In the genomic region with DNA sequence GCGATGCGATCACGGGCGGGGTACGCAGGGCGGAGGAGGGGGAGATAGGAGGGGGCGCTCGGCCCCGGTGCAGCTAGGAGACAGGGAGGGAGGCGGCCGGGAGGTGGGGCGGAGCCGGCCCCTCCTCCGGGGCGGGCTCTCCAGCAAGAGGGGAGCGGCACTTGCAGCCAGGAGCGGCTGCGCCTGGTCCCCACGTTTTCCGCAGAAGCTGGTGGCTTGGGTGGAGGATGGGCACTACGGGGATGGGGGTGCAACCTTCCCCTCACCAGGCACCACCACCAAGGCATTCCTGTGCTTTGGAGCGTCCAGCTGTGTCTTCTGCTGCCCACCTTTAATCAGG, we compare ENCODE assay signal across 9 mouse cellular contexts. TPM values are rescaled to one million over a fixed set of nuclear protein-coding genes. Genes with fewer than 3 reads are reported as not detected.
DNase-seq lines count a peak whose midpoint lies in the region; ATAC-seq and TF ChIP-seq lines count a peak whose summit lies in the region.
"Had no signal": no experiment of that assay in that cellular context is flagged by ENCODE, and none has a peak within 500 bp of the region (broad histone marks: within the 10 kb centered on the region; RNA-seq: fewer than 3 reads in every experiment).

A gene (minus strand): TSS at position 84 of the 340 bp plus-strand sequence.

- H3K27ac ChIP-seq in heart, embryonic 14.5 days (replicated peaks in 1 of 2; ENCODE audit: control insufficient read depth in 1 of 2, insufficient read depth in 1 of 2, low read depth in 2 of 2, low read length in 2 of 2) = no peak within 1 kb of the TSS
- peak within 1 kb of the TSS; percentile 80 for H3K27ac ChIP-seq in embryonic facial prominence, embryonic 10.5 days (replicated peaks)
- peak within 1 kb of the TSS; percentile 90 for H3K27ac ChIP-seq in hindbrain, postnatal 0 days
- no peak within 1 kb of the TSS for H3K27ac ChIP-seq in limb, embryonic 14.5 days (replicated peaks; ENCODE audit: low read depth, low read length)
- H3K27ac ChIP-seq in neural tube, embryonic 15.5 days (replicated peaks) = peak within 1 kb of the TSS; percentile 87
- H3K27ac ChIP-seq: macrophage had no signal

- no peaks in the 10 kb centered on the region for H3K36me3 ChIP-seq in heart, embryonic 14.5 days (ENCODE audit: control insufficient read depth, insufficient read depth, low read length)
- H3K36me3 ChIP-seq in embryonic facial prominence, embryonic 10.5 days (replicated peaks) = no peaks in the 10 kb centered on the region
- no peaks in the 10 kb centered on the region for H3K36me3 ChIP-seq in hindbrain, postnatal 0 days (ENCODE audit: insufficient read depth, low read length)
- no peaks in the 10 kb centered on the region for H3K36me3 ChIP-seq in limb, embryonic 14.5 days (ENCODE audit: control insufficient read depth, insufficient read depth, low read length)
- H3K36me3 ChIP-seq in neural tube, embryonic 15.5 days = no peaks in the 10 kb centered on the region

- DNase-seq in heart, adult 9 months (ENCODE audit: low spot score in 2 of 2) = no peak
- DNase-seq in adrenal gland, postnatal 10 days = peak; percentile 46
- DNase-seq in embryonic facial prominence, embryonic 10.5 days (ENCODE audit: low spot score) = peak; percentile 74
- peak; percentile 84 for DNase-seq in hindbrain, postnatal 0 days (ENCODE audit: low spot score)
- peak; percentile 38 for DNase-seq in limb, embryonic 14.5 days (ENCODE audit: low spot score)

- H3K4me3 ChIP-seq in heart, embryonic 14.5 days (ENCODE audit: control insufficient read depth in 1 of 2, insufficient read depth in 1 of 2, low read depth in 1 of 2, low read length in 2 of 2) = peak within 1 kb of the TSS; percentile 48 to 65
- peak within 1 kb of the TSS; percentile 83 for H3K4me3 ChIP-seq in embryonic facial prominence, embryonic 10.5 days
- peak within 1 kb of the TSS; percentile 91 for H3K4me3 ChIP-seq in hindbrain, postnatal 0 days (ENCODE audit: low read length)
- peak within 1 kb of the TSS; percentile 67 for H3K4me3 ChIP-seq in limb, embryonic 14.5 days (replicated peaks; ENCODE audit: low read length)
- H3K4me3 ChIP-seq in neural tube, embryonic 15.5 days (replicated peaks) = peak within 1 kb of the TSS; percentile 82

- ATAC-seq in heart, embryonic 14.5 days (ENCODE audit: insufficient number of reproducible peaks, insufficient read depth, low FRiP score, low read depth) = no peak
- peak; percentile 86 for ATAC-seq in hindbrain, postnatal 0 days
- peak; percentile 83 for ATAC-seq in limb, embryonic 14.5 days (ENCODE audit: low FRiP score, low read depth)
- ATAC-seq in neural tube, embryonic 15.5 days (ENCODE audit: low FRiP score) = peak; percentile 92
- ATAC-seq in inflammation-experienced regulatory T-cells, adult 6 months = no peak

- no peak for TF ChIP-seq CTCF in hindbrain, postnatal 0 days (IDR thresholded peaks at IDR 0.05; ENCODE audit: low read depth)

- H3K9me3 ChIP-seq in heart, embryonic 14.5 days (ENCODE audit: control insufficient read depth, low read length) = no peaks in the 10 kb centered on the region
- no peaks in the 10 kb centered on the region for H3K9me3 ChIP-seq in embryonic facial prominence, embryonic 10.5 days
- H3K9me3 ChIP-seq in hindbrain, postnatal 0 days (ENCODE audit: low read length) = no peaks in the 10 kb centered on the region
- H3K9me3 ChIP-seq in limb, embryonic 14.5 days (ENCODE audit: control insufficient read depth, low read length) = no peaks in the 10 kb centered on the region
- H3K9me3 ChIP-seq in neural tube, embryonic 15.5 days (replicated peaks) = no peaks in the 10 kb centered on the region

- H3K4me1 ChIP-seq in heart, embryonic 14.5 days (ENCODE audit: control insufficient read depth in 2 of 2, insufficient read depth in 2 of 2, low read length in 2 of 2) = peaks cover 0 to 9% of the 10 kb centered on the region in 2 experiments; a peak in 2 of 4 replicates
- H3K4me1 ChIP-seq in embryonic facial prominence, embryonic 10.5 days = peaks cover 21% of the 10 kb centered on the region
- peaks cover 4% of the 10 kb centered on the region; the same call in 1 of the 2 replicates for H3K4me1 ChIP-seq in hindbrain, postnatal 0 days (ENCODE audit: insufficient read depth, low read length)
- H3K4me1 ChIP-seq in limb, embryonic 14.5 days (ENCODE audit: control insufficient read depth, insufficient read depth, low read length) = peaks cover 6% of the 10 kb centered on the region; the same call in 1 of the 2 replicates
- peaks cover 24% of the 10 kb centered on the region for H3K4me1 ChIP-seq in neural tube, embryonic 15.5 days

- H3K4me2 ChIP-seq in heart, embryonic 14.5 days (ENCODE audit: low read length) = peak within 1 kb of the TSS; percentile 96
- peak within 1 kb of the TSS; percentile 81 for H3K4me2 ChIP-seq in hindbrain, postnatal 0 days (ENCODE audit: low read depth, low read length)
- H3K4me2 ChIP-seq in limb, embryonic 14.5 days (replicated peaks; ENCODE audit: low read depth, low read length, severe bottlenecking) = peak within 1 kb of the TSS; percentile 94
- peak within 1 kb of the TSS; percentile 71 for H3K4me2 ChIP-seq in neural tube, embryonic 15.5 days

- H3K9ac ChIP-seq in heart, embryonic 14.5 days (ENCODE audit: low read length) = peak within 1 kb of the TSS; percentile 62
- H3K9ac ChIP-seq in hindbrain, postnatal 0 days (replicated peaks; ENCODE audit: low read length) = peak within 1 kb of the TSS; percentile 96
- H3K9ac ChIP-seq in limb, embryonic 14.5 days (ENCODE audit: low read depth, low read length, severe bottlenecking) = peak within 1 kb of the TSS; percentile 71
- H3K9ac ChIP-seq in neural tube, embryonic 15.5 days (replicated peaks) = peak within 1 kb of the TSS; percentile 86

- no peak for TF ChIP-seq POLR2A in limb, embryonic 14.5 days (IDR thresholded peaks at IDR 0.05; ENCODE audit: borderline replicate concordance, extremely low read depth, insufficient read depth, insufficient read length)

- under 1% methylated on average over 22 of the region's 22 CpGs for WGBS in heart, embryonic 14.5 days
- WGBS in embryonic facial prominence, embryonic 10.5 days = 0% methylated on average over 22 of the region's 22 CpGs
- 0% methylated on average over 15 of the region's 22 CpGs for WGBS in hindbrain, postnatal 0 days
- WGBS in limb, embryonic 14.5 days = 3% methylated on average over 7 of the region's 22 CpGs
- 2% methylated on average over 18 of the region's 22 CpGs for WGBS in neural tube, embryonic 15.5 days

- H3K27me3 ChIP-seq in heart, embryonic 14.5 days (ENCODE audit: control insufficient read depth, insufficient read depth, low read length) = peaks cover 66% of the 10 kb centered on the region
- H3K27me3 ChIP-seq in embryonic facial prominence, embryonic 10.5 days (replicated peaks; ENCODE audit: low read depth, poor library complexity, severe bottlenecking) = peaks cover 62% of the 10 kb centered on the region
- H3K27me3 ChIP-seq in hindbrain, postnatal 0 days (ENCODE audit: insufficient read depth, low read length) = no peaks in the 10 kb centered on the region
- peaks cover 10% of the 10 kb centered on the region; the same call in 1 of the 2 replicates for H3K27me3 ChIP-seq in limb, embryonic 14.5 days (ENCODE audit: control insufficient read depth, insufficient read depth, low read length)
- peaks cover 8% of the 10 kb centered on the region; the same call in 1 of the 2 replicates for H3K27me3 ChIP-seq in neural tube, embryonic 15.5 days (replicated peaks)

RNA-seq across cellular contexts. Expression of the gene that starts here (rescaled TPM):
- polyA plus RNA-seq in heart, embryonic 14.5 days (2014; fragmentation: Nextera tagmentation; extraction: Ambion mirVana) = not detected in 2 replicates
- total RNA-seq in adrenal gland, postnatal 10 days (2021) = 1 to 10 TPM in 1 of 2 experiments, under 1 TPM in 1; 0.60 to 1.4 TPM
- polyA plus RNA-seq in embryonic facial prominence, embryonic 10.5 days (2016; fragmentation: Nextera tagmentation; extraction: Ambion mirVana) = 0.30 and 0.46 TPM in 2 replicates
- 60.1 and 62.4 TPM in 2 replicates for total RNA-seq in hindbrain, postnatal 0 days (2014; rRNA removed)
- polyA plus RNA-seq in hindbrain, postnatal 0 days (2015; fragmentation: Nextera tagmentation; extraction: Ambion mirVana) = 10.5 TPM in 2 replicates
- polyA plus RNA-seq in limb, embryonic 14.5 days (2012; rRNA removed) = 1.7 and 2.5 TPM in 2 replicates
- polyA plus RNA-seq in limb, embryonic 14.5 days (2014; fragmentation: Nextera tagmentation; extraction: Ambion mirVana) = 0.45 and 0.48 TPM in 2 replicates
- 8.2 and 9.5 TPM in 2 replicates for polyA plus RNA-seq in neural tube, embryonic 15.5 days (2015; fragmentation: Nextera tagmentation; extraction: Ambion mirVana)
- polyA plus RNA-seq in inflammation-experienced regulatory T-cells, adult 6 months (2017; shearing (Covaris generic)) = under 1 TPM in 2 of 3 experiments, not detected in 1; 0.11 to 0.38 TPM
- polyA plus RNA-seq: macrophage had no signal

Comparison
In these comparisons a context has a peak if more than half of its experiments do, and no peak if none do; other contexts are left out.
1. RNA of the gene that starts here (total RNA-seq): 60.1 to 62.4 TPM in hindbrain, postnatal 0 days; 0.60 to 1.4 TPM in adrenal gland, postnatal 10 days; every median in the first group is over 10 times any median in the second.
2. Peak in DNase-seq, H3K4me3 ChIP-seq and H3K27ac ChIP-seq in embryonic facial prominence, embryonic 10.5 days; RNA of the gene not detected or under 1 TPM.
3. ATAC-seq: peak in hindbrain, postnatal 0 days (single experiment), limb, embryonic 14.5 days (single experiment) and neural tube, embryonic 15.5 days (single experiment); none in heart, embryonic 14.5 days (single experiment) and inflammation-experienced regulatory T-cells, adult 6 months (single experiment).
4. H3K27ac ChIP-seq: peak in hindbrain, postnatal 0 days (single experiment) and neural tube, embryonic 15.5 days (single experiment); none in heart, embryonic 14.5 days (0 of 2) and limb, embryonic 14.5 days (single experiment).
5. DNase-seq: peak in adrenal gland, postnatal 10 days (single experiment), hindbrain, postnatal 0 days (single experiment) and limb, embryonic 14.5 days (single experiment); none in heart, adult 9 months (0 of 2).
6. Peak in every context shown above with its lines, with median percentiles within 50 percentile points of each other: H3K4me2 ChIP-seq, H3K4me3 ChIP-seq and H3K9ac ChIP-seq.